Mouse (Mus musculus) liver, embryonic 14.5 days (tissue): ENCODE data around the gene Lhfpl2.

Experiments used
- CTCF ChIP-seq: IDR thresholded peaks from 2 replicates; pipeline ENCODE4 v1.5.1; 2016; ENCODE audit warnings: antibody characterized with exemption, low read depth, control low read depth
- EP300 ChIP-seq: IDR thresholded peaks from 2 replicates; pipeline ENCODE4 v1.6.1; 2016; ENCODE audit warnings: antibody characterized with exemption, low read depth

- no peak for TF ChIP-seq CTCF
- TF ChIP-seq EP300 = no peak
Observed at GRCm38 (mm10) chr13:94169325-94169916, 111.8 kb downstream of the Lhfpl2 start.
